Mouse (Mus musculus) heart, adult 9 months (tissue): ENCODE measurements around the gene Prr5l.

Source experiments
- DNase-seq, 2 experiments: peaks; one replicate each; pipeline ENCODE4 v3.0.0; 2022; ENCODE audit warnings: low spot score in 2 of 2

Prr5l gene

DNA sequence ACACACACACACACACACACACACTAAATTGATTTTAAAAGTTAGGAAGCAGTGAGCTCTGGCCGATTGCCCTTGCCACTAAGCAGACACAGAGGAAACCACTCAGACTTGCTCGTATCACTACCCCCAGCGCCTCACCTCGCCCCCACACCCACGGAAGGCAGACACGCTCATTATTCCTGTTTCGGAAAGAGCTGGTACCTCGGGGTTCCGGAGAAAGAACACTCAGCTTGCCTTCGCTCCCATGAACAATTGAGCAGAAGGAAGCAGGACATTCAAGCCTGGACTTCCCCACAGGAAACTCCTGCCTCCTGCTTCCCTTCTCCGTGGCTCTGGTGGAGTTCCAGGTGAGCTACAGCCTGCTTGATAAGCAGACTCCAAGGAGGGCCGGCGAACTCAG is 60.0 kb downstream of the Prr5l start:
- peak; percentile 22 to 66 for DNase-seq

- DNase-seq, result no peak
These were observed 62.0 kb downstream of the Prr5l start for GRCm38 (mm10) chr2:101820816-101821215.

DNA sequence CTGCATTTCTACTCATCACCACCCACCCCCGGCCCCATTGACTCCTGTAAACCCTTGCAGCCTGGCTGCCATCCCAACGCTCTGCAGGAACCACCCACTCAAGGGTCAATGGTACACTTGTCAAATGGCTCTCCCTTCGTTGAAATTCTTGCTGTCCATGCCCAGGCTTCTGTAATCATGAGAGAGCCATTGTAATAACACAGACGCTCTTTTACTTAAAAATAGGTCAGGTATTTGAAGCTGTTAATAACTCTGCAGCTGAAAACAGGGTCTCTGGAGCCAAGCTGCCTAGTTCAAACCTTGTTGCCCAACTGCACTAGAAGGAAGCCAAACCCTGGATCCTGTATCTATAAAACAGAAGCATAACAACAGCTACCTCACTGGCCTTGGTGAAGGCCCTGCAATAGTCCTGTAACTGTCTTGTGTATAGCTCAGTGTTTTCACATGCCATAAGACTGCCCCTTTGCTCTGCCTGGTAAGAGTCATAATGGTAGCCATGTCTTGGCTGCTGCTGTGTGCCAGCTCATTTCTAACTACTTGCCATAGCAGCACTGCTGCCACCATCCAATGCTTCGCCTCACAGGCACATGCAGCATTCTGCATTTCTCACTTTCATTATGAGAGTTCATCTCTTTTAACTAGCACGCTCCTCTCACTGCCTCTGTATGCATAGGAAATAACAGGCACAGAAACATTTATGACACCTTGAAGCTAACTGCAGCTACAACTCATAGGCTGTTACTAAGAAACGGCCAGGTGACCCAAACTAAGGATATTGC is 63.7 kb downstream of the Prr5l start:
- no peak for DNase-seq

DNA sequence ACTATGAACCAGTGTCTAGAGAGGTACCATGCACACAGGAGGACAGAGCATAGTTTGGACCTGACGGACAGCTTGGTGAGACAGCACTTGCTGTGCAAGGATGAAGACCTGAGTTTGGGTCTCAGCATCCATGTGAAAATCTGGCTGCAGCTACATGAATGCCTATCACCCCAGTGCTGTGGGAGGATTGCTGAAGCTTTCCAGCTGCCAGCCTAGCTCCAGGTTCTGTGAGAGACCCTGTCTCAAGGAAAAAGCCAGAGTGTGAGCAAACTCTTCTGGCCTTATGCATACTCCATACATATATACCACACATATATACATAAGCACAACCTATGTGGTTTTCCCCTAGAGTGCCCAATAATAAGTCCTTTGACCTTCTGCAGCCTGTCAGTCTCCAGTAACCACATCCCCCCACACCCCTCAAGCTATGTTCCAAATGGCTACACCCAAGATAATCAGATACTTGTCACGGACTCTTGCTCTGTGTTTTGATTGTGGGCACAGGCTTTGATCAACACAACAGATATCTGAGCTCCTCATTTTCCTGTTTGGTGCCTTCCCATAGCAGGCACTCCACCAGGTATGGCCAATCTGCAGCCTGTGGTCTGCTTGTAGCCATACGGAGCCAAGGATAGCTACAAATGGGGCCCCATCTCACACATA is 66.0 kb downstream of the Prr5l start:
- no peak for DNase-seq

GRCm38 (mm10) chr2:101815250-101815934 is 67.4 kb downstream of the Prr5l start:
- DNase-seq, result no peak

DNA sequence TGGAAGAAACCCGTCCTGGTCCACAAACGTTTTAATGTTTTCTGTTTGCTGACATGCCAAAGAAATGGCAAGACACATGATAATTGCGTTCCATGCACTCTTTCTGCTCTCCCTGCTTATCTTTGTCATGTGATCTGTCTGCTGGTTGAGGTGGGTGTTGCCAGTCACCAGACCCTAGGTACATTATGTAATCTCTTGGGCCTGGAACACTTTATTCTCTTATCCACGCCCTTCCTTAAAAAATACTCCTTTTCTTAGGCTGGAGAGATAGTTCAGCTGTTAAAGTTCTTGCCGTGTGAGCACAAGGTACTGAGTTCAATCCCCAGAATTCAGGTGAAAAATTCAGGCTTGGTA is 68.6 kb downstream of the Prr5l start:
- DNase-seq, result no peak

- peak; percentile 38 to 53 for DNase-seq
These were observed 69.1 kb downstream of the Prr5l start for GRCm38 (mm10) chr2:101813581-101814271.

DNA sequence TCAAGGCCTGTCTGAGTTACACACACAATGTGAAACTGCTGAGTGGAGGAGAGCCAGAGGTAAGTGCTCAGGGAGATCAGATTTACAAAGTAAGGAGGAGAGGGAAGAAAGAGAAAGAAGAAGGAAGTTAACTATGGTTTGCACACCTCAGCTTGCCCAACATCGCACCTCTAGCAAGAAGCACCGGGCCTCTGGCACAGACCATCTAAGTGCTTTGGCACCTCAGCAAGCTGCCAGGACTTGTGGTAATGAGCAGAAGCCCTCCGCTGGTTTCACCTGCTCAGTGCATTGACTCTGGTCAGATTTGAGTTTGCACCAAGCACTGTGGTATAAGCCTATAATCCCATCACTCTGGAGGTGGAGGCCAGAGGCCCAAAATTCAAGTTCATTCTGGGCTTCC is 70.9 kb downstream of the Prr5l start:
- no peak for DNase-seq

- DNase-seq, result no peak
These were observed 72.1 kb downstream of the Prr5l start for GRCm38 (mm10) chr2:101810774-101811173.

DNA sequence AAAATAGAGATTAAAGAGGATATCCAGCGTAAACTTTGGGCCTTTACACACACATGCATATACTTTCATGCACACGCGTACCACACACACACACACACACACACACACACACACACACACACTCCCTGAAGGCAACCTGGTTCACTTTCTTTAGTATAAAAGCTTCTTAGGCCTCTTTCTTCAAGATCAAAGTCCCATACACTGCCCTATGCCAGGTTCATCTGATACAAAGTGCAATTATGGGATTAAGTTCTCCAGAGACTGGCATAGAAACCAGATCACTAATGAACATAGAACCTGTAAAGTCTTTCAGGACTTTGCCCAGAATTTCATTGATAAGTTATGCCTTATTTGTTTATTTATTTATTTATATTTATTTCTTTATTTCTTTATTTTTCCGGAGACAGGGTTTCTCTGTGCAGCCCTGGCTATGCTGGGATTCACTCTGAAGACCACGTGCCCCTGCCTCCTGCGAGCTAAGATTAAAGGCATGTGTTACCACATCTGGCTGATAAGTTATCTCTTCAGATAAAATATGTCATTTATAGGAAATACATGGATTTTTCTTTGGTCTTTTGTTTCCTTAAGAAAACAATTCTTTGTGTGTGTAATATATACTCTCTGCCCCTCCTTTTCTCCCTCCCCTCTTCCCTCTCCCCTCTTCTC is 73.1 kb downstream of the Prr5l start:
- no peak for DNase-seq

GRCm38 (mm10) chr2:101807756-101808155 is 75.1 kb downstream of the Prr5l start:
- no peak for DNase-seq

- no peak for DNase-seq
These were observed 80.6 kb downstream of the Prr5l start for GRCm38 (mm10) chr2:101802240-101802639.

- no peak for DNase-seq
These were observed 85.0 kb downstream of the Prr5l start for GRCm38 (mm10) chr2:101797901-101798250.

- DNase-seq, result peak; percentile 23 to 32
These were observed 85.5 kb downstream of the Prr5l start for GRCm38 (mm10) chr2:101797166-101797900.

DNA sequence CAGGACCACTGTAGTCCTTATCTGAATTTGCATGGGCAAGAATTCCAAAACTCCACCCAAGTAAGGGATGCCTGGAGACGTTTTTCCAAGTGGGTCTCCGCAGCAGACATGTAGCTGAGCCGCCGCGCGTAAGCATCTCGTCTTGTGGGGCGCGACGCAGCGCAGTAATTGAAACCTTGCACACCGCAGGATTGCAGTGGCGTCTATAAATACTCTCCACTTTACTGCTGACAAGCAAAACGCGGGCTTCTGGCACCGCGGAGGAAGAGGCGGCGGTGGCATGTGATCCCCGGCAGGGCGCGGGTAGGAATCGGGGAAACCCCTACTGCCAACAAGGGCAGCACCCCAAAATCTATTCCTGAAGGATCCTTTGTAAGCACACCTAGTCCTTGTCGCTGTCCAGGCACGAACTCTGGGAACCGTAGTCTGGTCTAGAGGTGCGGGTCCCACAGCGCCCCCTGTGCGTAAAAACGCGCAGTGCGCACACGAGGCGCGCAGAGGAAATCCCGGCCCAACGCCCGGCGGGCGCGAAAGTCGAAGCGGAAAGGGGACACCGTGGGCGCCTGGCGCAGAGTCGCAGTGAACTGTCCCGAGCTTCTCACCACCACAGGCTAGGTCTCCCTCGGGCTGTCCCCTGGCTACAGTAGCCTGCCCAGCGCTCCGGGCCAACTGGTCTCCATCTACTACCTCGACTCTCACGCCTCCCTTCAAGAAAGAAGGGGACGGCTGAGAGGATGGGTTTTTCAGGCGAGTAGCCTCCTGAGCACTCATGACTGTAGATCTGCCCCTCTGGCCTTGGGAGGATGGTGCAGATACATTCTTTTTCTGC is 86.3 kb downstream of the Prr5l start:
- peak; percentile 57 to 80 for DNase-seq

GRCm38 (mm10) chr2:101792130-101792529 is 90.7 kb downstream of the Prr5l start:
- DNase-seq, result no peak

DNA sequence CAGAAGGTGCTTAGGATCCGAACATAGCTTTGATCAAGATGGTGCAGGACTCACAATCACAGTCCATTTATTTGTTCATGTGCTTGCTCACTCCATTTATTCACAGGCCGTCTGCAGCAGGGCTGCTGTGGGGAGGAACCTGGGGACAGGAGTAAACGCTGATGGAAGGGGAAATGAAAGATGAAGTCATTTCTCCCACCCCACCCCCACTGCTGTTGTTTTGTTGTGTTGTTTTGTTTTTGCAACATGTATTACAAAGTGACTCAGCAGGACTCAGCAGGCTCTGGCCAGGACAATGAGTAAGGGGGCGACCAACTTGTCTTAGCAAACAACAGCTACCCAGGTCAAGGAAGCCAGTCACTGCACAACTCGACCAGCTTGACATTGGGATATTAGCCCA is 99.6 kb downstream of the Prr5l start:
- no peak for DNase-seq

GRCm38 (mm10) chr2:101781357-101781777 is 101.5 kb downstream of the Prr5l start:
- DNase-seq, result peak; percentile 15 to 43

DNA sequence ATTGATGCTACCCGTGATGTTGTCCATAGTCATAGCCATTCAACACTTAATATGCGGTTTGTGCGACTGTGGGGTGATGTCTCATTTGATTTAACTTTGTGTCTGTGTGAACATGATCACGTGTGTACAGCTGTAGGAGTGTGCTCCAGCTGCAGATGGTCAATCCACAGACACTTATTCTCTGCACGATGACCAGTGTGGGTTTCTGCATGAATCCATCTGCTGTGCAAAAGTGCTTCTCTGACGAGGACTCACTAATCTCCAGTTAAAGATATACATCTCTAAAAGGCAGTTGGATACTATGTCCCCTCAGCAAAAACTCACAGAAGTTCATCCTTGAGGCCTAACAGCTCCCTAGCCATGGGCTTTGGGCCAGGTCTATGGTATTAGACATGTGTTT is 104.7 kb downstream of the Prr5l start:
- no peak for DNase-seq

- DNase-seq, result no peak
These were observed 119.3 kb downstream of the Prr5l start for GRCm38 (mm10) chr2:101763503-101763902.
